Mouse (Mus musculus): ENCODE data around the gene Pxmp4.

DNA sequence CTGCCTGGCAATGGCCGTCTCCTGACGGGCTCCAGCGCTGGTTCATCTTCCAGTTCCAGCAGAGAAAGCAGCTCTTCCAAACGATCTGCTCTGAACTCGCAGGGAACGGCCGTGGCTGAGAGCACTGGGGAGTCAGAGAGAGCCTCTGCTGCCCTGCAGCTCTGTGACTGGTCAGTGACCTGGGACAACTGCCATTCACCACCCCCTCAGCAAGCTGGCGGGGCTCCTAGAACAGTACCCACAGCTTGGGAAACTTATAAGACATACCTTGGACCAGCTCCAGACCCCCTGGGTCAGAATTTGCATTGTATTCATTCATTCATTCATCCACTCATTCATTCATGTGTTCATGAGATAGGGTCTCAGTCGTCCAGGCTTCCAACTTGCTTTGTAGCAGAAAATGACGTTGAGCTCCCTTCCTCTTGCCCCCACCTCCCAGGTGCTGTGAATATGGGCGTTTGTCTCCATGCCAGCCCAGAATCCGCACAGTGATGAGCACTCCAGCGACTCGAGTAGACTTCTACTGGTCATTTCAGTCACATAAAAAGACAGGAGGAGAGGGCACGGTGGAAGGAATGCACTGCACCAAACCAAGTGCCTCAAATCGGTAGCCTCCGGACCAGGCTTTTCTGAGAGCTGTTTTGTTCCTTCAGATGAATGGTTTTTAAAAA, 18.4 kb downstream of the Pxmp4 start:
- TF ChIP-seq CTCF (IDR thresholded peaks at IDR 0.05; ENCODE audit: control insufficient read depth, insufficient read depth, insufficient replicate concordance, low read depth, low read length), result no peak
- TF ChIP-seq POLR2A (IDR thresholded peaks at IDR 0.05; ENCODE audit: control insufficient read depth, low read depth, low read length), result no peak
